Mouse (Mus musculus): ENCODE data around the gene Noxa1. TPM values are rescaled to one million over a fixed set of nuclear protein-coding genes. Genes with fewer than 3 reads are reported as not detected.

Noxa1 gene
- polyA plus RNA-seq (2015; fragmentation: Illumina TruSeq; extraction: RNeasy Lipid Tissue Mini Kit (QIAGEN cat#74804); ENCODE audit: low read depth, low replicate concordance), result not detected

GRCm38 (mm10) chr2:25095109-25095850 lies at the start of gene Noxa1:
Gene Noxa1 (minus strand): TSS chr2:25095149.

DNA sequence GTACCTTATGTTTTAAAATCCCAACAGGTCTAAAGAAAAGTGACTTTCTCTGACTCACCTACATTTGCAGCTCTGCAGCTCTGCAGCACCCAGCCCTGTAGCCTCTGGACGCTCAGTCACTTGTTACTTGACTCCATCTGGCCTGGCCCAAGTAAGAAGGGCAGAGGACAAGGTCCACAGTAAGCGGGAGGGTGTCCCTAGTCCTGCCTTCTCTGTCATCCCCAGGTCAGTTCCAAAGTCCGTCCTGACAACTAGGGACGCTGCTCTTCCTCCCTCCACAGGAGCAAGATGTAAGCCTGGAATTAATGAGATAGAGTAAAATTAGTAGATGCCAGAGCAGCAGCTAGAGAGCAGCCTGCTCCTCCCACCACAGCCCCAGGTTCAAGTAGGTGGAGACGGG lies 14.9 kb downstream of the Noxa1 start, which contains the start of gene Entpd8:
Gene Entpd8 (plus strand): TSS at position 229 of the 400 bp plus-strand sequence.

GRCm38 (mm10) chr2:25054221-25055067 lies 40.5 kb downstream of the Noxa1 start, which contains the start of gene Nsmf:
Gene Nsmf (plus strand): TSS chr2:25054355.

Other genes starting within 250 kb of the Noxa1 start
- 20.3 TPM for gene Ehmt1, start 175.5 kb downstream of the Noxa1 start, polyA plus RNA-seq (2015; fragmentation: Illumina TruSeq; extraction: RNeasy Lipid Tissue Mini Kit (QIAGEN cat#74804); ENCODE audit: low read depth, low replicate concordance)
- 13.1 TPM for gene Arrdc1, start 159.9 kb downstream of the Noxa1 start, polyA plus RNA-seq (2015; fragmentation: Illumina TruSeq; extraction: RNeasy Lipid Tissue Mini Kit (QIAGEN cat#74804); ENCODE audit: low read depth, low replicate concordance)
- 34.0 TPM for gene Zmynd19, start 145.4 kb downstream of the Noxa1 start, polyA plus RNA-seq (2015; fragmentation: Illumina TruSeq; extraction: RNeasy Lipid Tissue Mini Kit (QIAGEN cat#74804); ENCODE audit: low read depth, low replicate concordance)
- gene Dph7, start 132.7 kb downstream of the Noxa1 start, polyA plus RNA-seq (2015; fragmentation: Illumina TruSeq; extraction: RNeasy Lipid Tissue Mini Kit (QIAGEN cat#74804); ENCODE audit: low read depth, low replicate concordance), result 37.8 TPM
- 176 TPM for gene Mrpl41, start 120.1 kb downstream of the Noxa1 start, polyA plus RNA-seq (2015; fragmentation: Illumina TruSeq; extraction: RNeasy Lipid Tissue Mini Kit (QIAGEN cat#74804); ENCODE audit: low read depth, low replicate concordance)
- 11.9 TPM for gene Pnpla7, start 119.1 kb downstream of the Noxa1 start, polyA plus RNA-seq (2015; fragmentation: Illumina TruSeq; extraction: RNeasy Lipid Tissue Mini Kit (QIAGEN cat#74804); ENCODE audit: low read depth, low replicate concordance)
- 429 TPM for gene Nsmf, start 40.8 kb downstream of the Noxa1 start, polyA plus RNA-seq (2015; fragmentation: Illumina TruSeq; extraction: RNeasy Lipid Tissue Mini Kit (QIAGEN cat#74804); ENCODE audit: low read depth, low replicate concordance)
- not detected for gene Entpd8, start 14.8 kb downstream of the Noxa1 start, polyA plus RNA-seq (2015; fragmentation: Illumina TruSeq; extraction: RNeasy Lipid Tissue Mini Kit (QIAGEN cat#74804); ENCODE audit: low read depth, low replicate concordance)
- 13.6 TPM for gene Nrarp, start 85.6 kb upstream of the Noxa1 start, polyA plus RNA-seq (2015; fragmentation: Illumina TruSeq; extraction: RNeasy Lipid Tissue Mini Kit (QIAGEN cat#74804); ENCODE audit: low read depth, low replicate concordance)
- 2.9 TPM for gene Tor4a, start 101.7 kb upstream of the Noxa1 start, polyA plus RNA-seq (2015; fragmentation: Illumina TruSeq; extraction: RNeasy Lipid Tissue Mini Kit (QIAGEN cat#74804); ENCODE audit: low read depth, low replicate concordance)
- 47.7 TPM for gene Nelfb, start 116.3 kb upstream of the Noxa1 start, polyA plus RNA-seq (2015; fragmentation: Illumina TruSeq; extraction: RNeasy Lipid Tissue Mini Kit (QIAGEN cat#74804); ENCODE audit: low read depth, low replicate concordance)
- gene Stpg3, start 119.5 kb upstream of the Noxa1 start, polyA plus RNA-seq (2015; fragmentation: Illumina TruSeq; extraction: RNeasy Lipid Tissue Mini Kit (QIAGEN cat#74804); ENCODE audit: low read depth, low replicate concordance), result not detected
- gene Fam166a, start 123.6 kb upstream of the Noxa1 start, polyA plus RNA-seq (2015; fragmentation: Illumina TruSeq; extraction: RNeasy Lipid Tissue Mini Kit (QIAGEN cat#74804); ENCODE audit: low read depth, low replicate concordance), result not detected
- gene Tubb4b, start 129.6 kb upstream of the Noxa1 start, polyA plus RNA-seq (2015; fragmentation: Illumina TruSeq; extraction: RNeasy Lipid Tissue Mini Kit (QIAGEN cat#74804); ENCODE audit: low read depth, low replicate concordance), result 563 TPM
- gene Slc34a3, start 139.2 kb upstream of the Noxa1 start, polyA plus RNA-seq (2015; fragmentation: Illumina TruSeq; extraction: RNeasy Lipid Tissue Mini Kit (QIAGEN cat#74804); ENCODE audit: low read depth, low replicate concordance), result not detected
- gene Rnf224, start 141.6 kb upstream of the Noxa1 start, polyA plus RNA-seq (2015; fragmentation: Illumina TruSeq; extraction: RNeasy Lipid Tissue Mini Kit (QIAGEN cat#74804); ENCODE audit: low read depth, low replicate concordance), result not detected
- gene Rnf208, start 147.1 kb upstream of the Noxa1 start, polyA plus RNA-seq (2015; fragmentation: Illumina TruSeq; extraction: RNeasy Lipid Tissue Mini Kit (QIAGEN cat#74804); ENCODE audit: low read depth, low replicate concordance), result 180 TPM
- not detected for gene Cysrt1, start 147.3 kb upstream of the Noxa1 start, polyA plus RNA-seq (2015; fragmentation: Illumina TruSeq; extraction: RNeasy Lipid Tissue Mini Kit (QIAGEN cat#74804); ENCODE audit: low read depth, low replicate concordance)
- 6.7 TPM for gene AL732309.1, start 151.7 kb upstream of the Noxa1 start, polyA plus RNA-seq (2015; fragmentation: Illumina TruSeq; extraction: RNeasy Lipid Tissue Mini Kit (QIAGEN cat#74804); ENCODE audit: low read depth, low replicate concordance)
- 19.6 TPM for gene Tmem203, start 160.3 kb upstream of the Noxa1 start, polyA plus RNA-seq (2015; fragmentation: Illumina TruSeq; extraction: RNeasy Lipid Tissue Mini Kit (QIAGEN cat#74804); ENCODE audit: low read depth, low replicate concordance)
- gene Tprn, start 167.5 kb upstream of the Noxa1 start, polyA plus RNA-seq (2015; fragmentation: Illumina TruSeq; extraction: RNeasy Lipid Tissue Mini Kit (QIAGEN cat#74804); ENCODE audit: low read depth, low replicate concordance), result 23.4 TPM
- 92.1 TPM for gene Ssna1, start 177.3 kb upstream of the Noxa1 start, polyA plus RNA-seq (2015; fragmentation: Illumina TruSeq; extraction: RNeasy Lipid Tissue Mini Kit (QIAGEN cat#74804); ENCODE audit: low read depth, low replicate concordance)
- 89.9 TPM for gene Anapc2, start 177.3 kb upstream of the Noxa1 start, polyA plus RNA-seq (2015; fragmentation: Illumina TruSeq; extraction: RNeasy Lipid Tissue Mini Kit (QIAGEN cat#74804); ENCODE audit: low read depth, low replicate concordance)
- gene Tmem210, start 193.0 kb upstream of the Noxa1 start, polyA plus RNA-seq (2015; fragmentation: Illumina TruSeq; extraction: RNeasy Lipid Tissue Mini Kit (QIAGEN cat#74804); ENCODE audit: low read depth, low replicate concordance), result not detected
- not detected for gene Lrrc26, start 194.8 kb upstream of the Noxa1 start, polyA plus RNA-seq (2015; fragmentation: Illumina TruSeq; extraction: RNeasy Lipid Tissue Mini Kit (QIAGEN cat#74804); ENCODE audit: low read depth, low replicate concordance)
- gene Grin1, start 224.0 kb upstream of the Noxa1 start, polyA plus RNA-seq (2015; fragmentation: Illumina TruSeq; extraction: RNeasy Lipid Tissue Mini Kit (QIAGEN cat#74804); ENCODE audit: low read depth, low replicate concordance), result 267 TPM
- 51.8 TPM for gene Man1b1, start 237.2 kb upstream of the Noxa1 start, polyA plus RNA-seq (2015; fragmentation: Illumina TruSeq; extraction: RNeasy Lipid Tissue Mini Kit (QIAGEN cat#74804); ENCODE audit: low read depth, low replicate concordance)

All from brain, adult 10 weeks (tissue).